24 mouse cellular contexts compared by ENCODE assay signal in genomic region chr2:165622596-165622995, GRCm38 (mm10). TPM values are rescaled to one million over a fixed set of nuclear protein-coding genes. Genes with fewer than 3 reads are reported as not detected.
A peak's percentile ranks its signal among the peaks of the same experiment; 100 is the strongest.
DNase-seq lines count a peak whose midpoint lies in the region; ATAC-seq lines count a peak whose summit lies in the region.
"Had no signal": no experiment of that assay in that cellular context is flagged by ENCODE, and none has a peak within 500 bp of the region (broad histone marks: within the 10 kb centered on the region; RNA-seq: fewer than 3 reads in every experiment).

No protein-coding gene starts in this region.

- no peak for ATAC-seq in hindbrain, embryonic 13.5 days (ENCODE audit: low FRiP score)
- peak; percentile 89 for ATAC-seq in lung, embryonic 16.5 days (ENCODE audit: low read depth)
- no peak for ATAC-seq in limb, embryonic 15.5 days (ENCODE audit: insufficient number of reproducible peaks, low FRiP score, low TSS enrichment, low read depth)
- ATAC-seq: activated CD4-positive, CD25-positive, alpha-beta regulatory T cell, adult 4 months had no signal

- H3K4me1 ChIP-seq in hindbrain, embryonic 10.5 days (replicated peaks) = peaks cover 27% of the 10 kb centered on the region
- H3K4me1 ChIP-seq in hindbrain, embryonic 13.5 days (replicated peaks) = peaks cover 13% of the 10 kb centered on the region
- H3K4me1 ChIP-seq in lung, embryonic 16.5 days (replicated peaks; ENCODE audit: control insufficient read depth, insufficient read depth, low read length) = peaks cover 7% of the 10 kb centered on the region
- peaks cover 16% of the 10 kb centered on the region for H3K4me1 ChIP-seq in limb, embryonic 15.5 days
- H3K4me1 ChIP-seq: hindbrain, embryonic 15.5 days; liver, embryonic 15.5 days; stomach, embryonic 15.5 days had no signal

- H3K4me3 ChIP-seq in hindbrain, embryonic 10.5 days = no peak overlapping the region
- H3K4me3 ChIP-seq in hindbrain, embryonic 13.5 days = no peak overlapping the region
- no peak overlapping the region for H3K4me3 ChIP-seq in lung, embryonic 16.5 days (ENCODE audit: low read length)
- H3K4me3 ChIP-seq in limb, embryonic 15.5 days = no peak overlapping the region
- H3K4me3 ChIP-seq: forebrain, embryonic 12.5 days; hindbrain, embryonic 15.5 days; liver, embryonic 15.5 days; neural tube, embryonic 12.5 days; stomach, embryonic 15.5 days had no signal

- no peak overlapping the region for H3K9ac ChIP-seq in hindbrain, embryonic 13.5 days
- H3K9ac ChIP-seq in lung, embryonic 16.5 days (ENCODE audit: low read length) = no peak overlapping the region
- no peak overlapping the region for H3K9ac ChIP-seq in limb, embryonic 15.5 days
- H3K9ac ChIP-seq: forebrain, embryonic 12.5 days; hindbrain, embryonic 15.5 days; liver, embryonic 15.5 days; neural tube, embryonic 12.5 days; stomach, embryonic 15.5 days had no signal

- DNase-seq in hindbrain, embryonic 10.5 days (ENCODE audit: low spot score) = no peak
- DNase-seq in lung, postnatal 36 days = no peak
- DNase-seq in forelimb bud, embryonic 11.5 days (ENCODE audit: low read depth, low spot score) = peak; percentile 21
- no peak for DNase-seq in spleen, adult 18-20 months
- no peak for DNase-seq in retina, embryonic 14.5 days (ENCODE audit: low spot score)
- DNase-seq: adrenal gland, postnatal 10 days; cerebellum, adult 9-10 months; gastrocnemius, postnatal 25 days; kidney, adult 11 months; kidney, postnatal 10 days; left cerebral cortex, postnatal 4 days; right cerebral cortex, postnatal 14 days; thymus, adult 2 months had no signal

- H3K27ac ChIP-seq in hindbrain, embryonic 10.5 days = peak overlapping the region; percentile 56
- no peak overlapping the region for H3K27ac ChIP-seq in hindbrain, embryonic 13.5 days
- H3K27ac ChIP-seq in lung, embryonic 16.5 days (ENCODE audit: low read length) = peak overlapping the region; percentile 81
- peak overlapping the region; percentile 43; the same call in 1 of the 2 replicates for H3K27ac ChIP-seq in limb, embryonic 15.5 days
- H3K27ac ChIP-seq: forebrain, embryonic 12.5 days; hindbrain, embryonic 15.5 days; liver, embryonic 15.5 days; neural tube, embryonic 12.5 days; stomach, embryonic 15.5 days had no signal

- H3K4me2 ChIP-seq in hindbrain, embryonic 13.5 days = no peak overlapping the region
- H3K4me2 ChIP-seq in lung, embryonic 16.5 days (ENCODE audit: low read depth, low read length) = no peak overlapping the region
- no peak overlapping the region for H3K4me2 ChIP-seq in limb, embryonic 15.5 days
- H3K4me2 ChIP-seq: forebrain, embryonic 12.5 days; hindbrain, embryonic 15.5 days; liver, embryonic 15.5 days; midbrain, embryonic 11.5 days; neural tube, embryonic 12.5 days; stomach, embryonic 15.5 days had no signal

- H3K36me3 ChIP-seq in hindbrain, embryonic 10.5 days = 0 out of 2 replicates have a peak, but pooled peaks cover 4% of the 10 kb centered on the region
- no peaks in the 10 kb centered on the region for H3K36me3 ChIP-seq in hindbrain, embryonic 13.5 days
- no peaks in the 10 kb centered on the region for H3K36me3 ChIP-seq in lung, embryonic 16.5 days (ENCODE audit: control insufficient read depth, insufficient read depth, low read length)
- H3K36me3 ChIP-seq in limb, embryonic 15.5 days = no peaks in the 10 kb centered on the region
- H3K36me3 ChIP-seq: forebrain, embryonic 12.5 days; G1E; hindbrain, embryonic 15.5 days; liver, embryonic 15.5 days; stomach, embryonic 15.5 days had no signal

- H3K27me3 ChIP-seq in hindbrain, embryonic 10.5 days (ENCODE audit: insufficient read depth, poor library complexity, severe bottlenecking) = no peaks in the 10 kb centered on the region
- H3K27me3 ChIP-seq in hindbrain, embryonic 13.5 days = no peaks in the 10 kb centered on the region
- no peaks in the 10 kb centered on the region for H3K27me3 ChIP-seq in lung, embryonic 16.5 days (ENCODE audit: control insufficient read depth, insufficient read depth, low read depth, low read length)
- no peaks in the 10 kb centered on the region for H3K27me3 ChIP-seq in limb, embryonic 15.5 days
- H3K27me3 ChIP-seq: forebrain, embryonic 12.5 days; hindbrain, embryonic 15.5 days; liver, embryonic 15.5 days; neural tube, embryonic 12.5 days; stomach, embryonic 15.5 days had no signal

- no peaks in the 10 kb centered on the region for H3K9me3 ChIP-seq in hindbrain, embryonic 10.5 days
- H3K9me3 ChIP-seq in hindbrain, embryonic 13.5 days = no peaks in the 10 kb centered on the region
- H3K9me3 ChIP-seq in lung, embryonic 16.5 days (ENCODE audit: control insufficient read depth, low read length) = no peaks in the 10 kb centered on the region
- no peaks in the 10 kb centered on the region for H3K9me3 ChIP-seq in limb, embryonic 15.5 days
- H3K9me3 ChIP-seq: forebrain, embryonic 12.5 days; hindbrain, embryonic 15.5 days; liver, embryonic 15.5 days; neural tube, embryonic 12.5 days; stomach, embryonic 15.5 days had no signal

- WGBS in hindbrain, embryonic 10.5 days = 62% methylated on average over 3 of the region's 3 CpGs
- WGBS in hindbrain, embryonic 13.5 days = 61% methylated on average over 3 of the region's 3 CpGs
- 39% methylated on average over 3 of the region's 3 CpGs for WGBS in lung, embryonic 16.5 days
- 51% methylated on average over 3 of the region's 3 CpGs for WGBS in limb, embryonic 15.5 days

RNA-seq across cellular contexts. Expression of gene Eya2, which starts 27.8 kb away (rescaled TPM):
- 28.1 and 32.8 TPM in 2 replicates for polyA plus RNA-seq in hindbrain, embryonic 10.5 days (2016; fragmentation: Nextera tagmentation; extraction: Ambion mirVana)
- polyA plus RNA-seq in hindbrain, embryonic 13.5 days (2015; fragmentation: Nextera tagmentation; extraction: Ambion mirVana) = 12.8 and 13.1 TPM in 2 replicates
- polyA plus RNA-seq in lung, embryonic 16.5 days (2015; fragmentation: Nextera tagmentation; extraction: Ambion mirVana) = 6.0 and 6.9 TPM in 2 replicates
- polyA plus RNA-seq in limb, embryonic 15.5 days (2015; fragmentation: Nextera tagmentation; extraction: Ambion mirVana) = 11.4 and 12.8 TPM in 2 replicates
- polyA plus RNA-seq: G1E; liver, embryonic 15.5 days had no signal
